Mouse (Mus musculus) erythroblast, embryonic 14.5 days (primary cell): ENCODE measurements around the gene 2410004B18Rik. TPM values are rescaled to one million over a fixed set of nuclear protein-coding genes. Genes with fewer than 3 reads are reported as not detected.

Experiments used
- H3K27me3 ChIP-seq: 2 replicates; pipeline ENCODE4 v1.6.1; 2012; ENCODE audit warnings: inconsistent platforms; ENCODE audit not compliant: control insufficient read depth
- H3K36me3 ChIP-seq: 2 replicates; pipeline ENCODE4 v1.6.1; 2012; ENCODE audit warnings: mild to moderate bottlenecking, inconsistent platforms; ENCODE audit not compliant: control insufficient read depth
- H3K4me1 ChIP-seq: 2 replicates; pipeline ENCODE4 v1.6.1; 2012; ENCODE audit warnings: inconsistent platforms; ENCODE audit not compliant: control insufficient read depth
- H3K4me3 ChIP-seq: replicated peaks from 2 replicates; pipeline ENCODE3; 2012; ENCODE audit warnings: moderate library complexity, mild to moderate bottlenecking, inconsistent platforms
- H3K9me3 ChIP-seq: 2 replicates; pipeline ENCODE4 v1.6.1; 2012; ENCODE audit warnings: low read length, inconsistent platforms, mixed read lengths; ENCODE audit not compliant: control insufficient read depth
- GATA1 ChIP-seq: IDR thresholded peaks from 2 replicates; pipeline ENCODE4 v1.6.1; 2012; ENCODE audit warnings: low read length, inconsistent platforms, mixed read lengths
- TAL1 ChIP-seq: IDR thresholded peaks from 3 replicates; pipeline ENCODE4 v1.6.1; 2012; ENCODE audit warnings: low read length, inconsistent platforms, mixed read lengths
- polyA plus RNA-seq: library from polyadenylated mRNA; stranded (reverse); fragments of >175 nt; gene quantifications from 2 replicates; pipeline ENCODE4 v1.2.3, GENCODE M21; 2012

Gene 2410004B18Rik
- polyA plus RNA-seq, 1 experiment = 2.8 TPM

- H3K4me1 ChIP-seq = peaks cover 15% of the 10 kb centered on the region
- H3K4me3 ChIP-seq = no peak overlapping the region
- no peaks in the 10 kb centered on the region for H3K9me3 ChIP-seq
- H3K36me3 ChIP-seq = no peaks in the 10 kb centered on the region
- TF ChIP-seq GATA1 = no peak
- H3K27me3 ChIP-seq = peaks cover 23% of the 10 kb centered on the region
Measured at GRCm38 (mm10) chr3:145991976-145992730, 54.3 kb downstream of the 2410004B18Rik start.

DNA sequence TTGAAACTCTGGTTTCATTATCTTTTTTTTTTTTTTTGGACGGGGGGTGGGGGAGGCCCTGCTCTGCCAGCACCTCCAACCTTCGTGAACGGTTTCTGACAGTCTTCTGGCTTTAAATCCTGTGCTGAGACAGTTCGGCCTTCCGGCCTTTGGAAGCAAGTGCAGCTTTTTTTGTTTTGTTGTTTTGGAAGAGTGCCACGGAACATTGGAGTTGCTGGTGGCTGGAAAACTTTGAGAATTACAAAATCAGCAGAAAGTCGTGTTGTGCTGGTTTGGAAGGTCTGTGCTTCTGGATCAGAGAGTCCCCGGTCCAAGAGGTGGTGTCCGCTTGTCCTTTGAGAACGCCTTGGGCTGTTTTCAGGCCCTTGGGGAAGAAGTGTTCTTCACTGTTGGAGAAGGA, 55.0 kb downstream of the 2410004B18Rik start:
- Histone ChIP-seq H3K4me3 (no peak overlapping the region), H3K27me3 (peaks cover 16% of the 10 kb centered on the region), H3K9me3 (no peaks in the 10 kb centered on the region), H3K36me3 (no peaks in the 10 kb centered on the region), H3K4me1 (peaks cover 12% of the 10 kb centered on the region)
- no peak for TF ChIP-seq GATA1
- TF ChIP-seq TAL1 = no peak

- TF ChIP-seq TAL1 (no peak), GATA1 (no peak)
- Histone ChIP-seq H3K27me3 (peaks cover 8% of the 10 kb centered on the region), H3K4me1 (peaks cover 3% of the 10 kb centered on the region), H3K4me3 (no peak overlapping the region), H3K36me3 (no peaks in the 10 kb centered on the region; the same call in 1 of the 2 replicates), H3K9me3 (no peaks in the 10 kb centered on the region)
Measured at GRCm38 (mm10) chr3:145993481-145994201, 55.8 kb downstream of the 2410004B18Rik start.

Other genes starting within 250 kb of the 2410004B18Rik start
- gene Ddah1, start 179.3 kb upstream of the 2410004B18Rik start, polyA plus RNA-seq = 0.08 and 0.12 TPM in 2 replicates
- 1.1 and 1.2 TPM in 2 replicates for gene Bcl10, start 15.2 kb upstream of the 2410004B18Rik start, polyA plus RNA-seq
- gene Syde2, start 49.9 kb downstream of the 2410004B18Rik start, polyA plus RNA-seq = not detected in 2 replicates
- not detected in 2 replicates for gene Wdr63, start 170.1 kb downstream of the 2410004B18Rik start, polyA plus RNA-seq
- gene Mcoln3, start 179.4 kb downstream of the 2410004B18Rik start, polyA plus RNA-seq = not detected in 2 replicates
- not detected in 2 replicates for gene Mcoln2, start 211.8 kb downstream of the 2410004B18Rik start, polyA plus RNA-seq